Mouse (Mus musculus): ENCODE results near the gene Zfp280b. TPM values are rescaled to one million over a fixed set of nuclear protein-coding genes. Genes with fewer than 3 reads are reported as not detected.

Zfp280b gene
- polyA plus RNA-seq, 1 experiment from 2014 or later = 43.7 TPM

Small RNAs within 50 kb of the gene (microRNA-seq; reads per million reads assigned to microRNA genes)
- gene Mir6409 = not detected

Other genes starting within 250 kb of the Zfp280b start
- 1.7 and 3.8 TPM in 2 replicates for gene Gstt1, start 234.1 kb upstream of the Zfp280b start, polyA plus RNA-seq (2016; fragmentation: Nextera tagmentation; extraction: Ambion mirVana)
- not detected in 2 replicates for gene Gstt4, start 210.1 kb upstream of the Zfp280b start, polyA plus RNA-seq (2016; fragmentation: Nextera tagmentation; extraction: Ambion mirVana)
- gene Gstt2, start 195.2 kb upstream of the Zfp280b start, polyA plus RNA-seq (2016; fragmentation: Nextera tagmentation; extraction: Ambion mirVana) = 4.9 and 6.5 TPM in 2 replicates
- gene Mif, start 172.4 kb upstream of the Zfp280b start, polyA plus RNA-seq (2016; fragmentation: Nextera tagmentation; extraction: Ambion mirVana) = 3,225 and 4,131 TPM in 2 replicates
- gene Derl3, start 139.2 kb upstream of the Zfp280b start, polyA plus RNA-seq (2016; fragmentation: Nextera tagmentation; extraction: Ambion mirVana) = 3.1 and 3.8 TPM in 2 replicates
- 285 and 294 TPM in 2 replicates for gene Smarcb1, start 111.0 kb upstream of the Zfp280b start, polyA plus RNA-seq (2016; fragmentation: Nextera tagmentation; extraction: Ambion mirVana)
- gene Chchd10, start 99.5 kb upstream of the Zfp280b start, polyA plus RNA-seq (2016; fragmentation: Nextera tagmentation; extraction: Ambion mirVana) = 4.9 and 5.8 TPM in 2 replicates
- gene Mmp11, start 96.2 kb upstream of the Zfp280b start, polyA plus RNA-seq (2016; fragmentation: Nextera tagmentation; extraction: Ambion mirVana) = 39.6 and 68.1 TPM in 2 replicates
- 0.20 and 0.49 TPM in 2 replicates for gene Gm867, start 92.0 kb upstream of the Zfp280b start, polyA plus RNA-seq (2016; fragmentation: Nextera tagmentation; extraction: Ambion mirVana)
- gene Vpreb3, start 89.6 kb upstream of the Zfp280b start, polyA plus RNA-seq (2016; fragmentation: Nextera tagmentation; extraction: Ambion mirVana) = 0.34 and 0.65 TPM in 2 replicates
- gene Gm5134, start 78.1 kb upstream of the Zfp280b start, polyA plus RNA-seq (2016; fragmentation: Nextera tagmentation; extraction: Ambion mirVana) = 0.06 TPM in 1 of 2 replicates, not detected in the other
- gene Slc5a4b, start 78.3 kb downstream of the Zfp280b start, polyA plus RNA-seq (2016; fragmentation: Nextera tagmentation; extraction: Ambion mirVana) = 0.04 TPM in 1 of 2 replicates, not detected in the other
- gene Slc5a4a, start 114.8 kb downstream of the Zfp280b start, polyA plus RNA-seq (2016; fragmentation: Nextera tagmentation; extraction: Ambion mirVana) = not detected in 2 replicates
- 38.8 and 43.9 TPM in 2 replicates for gene Prmt2, start 205.2 kb downstream of the Zfp280b start, polyA plus RNA-seq (2016; fragmentation: Nextera tagmentation; extraction: Ambion mirVana)
- gene S100b, start 221.2 kb downstream of the Zfp280b start, polyA plus RNA-seq (2016; fragmentation: Nextera tagmentation; extraction: Ambion mirVana) = not detected in 2 replicates